Mouse (Mus musculus) thymus, postnatal 25 days (tissue): ENCODE measurements around the gene Tspyl2.
"Not testable (repeated sequence)": the region's sequence is repeated elsewhere in the genome, so short reads cannot be mapped to it uniquely, and the experiment has no call there.

Experiments used
- DNase-seq: peaks from one replicate; pipeline ENCODE4 v3.0.0; 2022

Tspyl2 gene

GRCm38 (mm10) chrX:152342358-152342901 is at the start of gene Tspyl2:
Gene Tspyl2 (minus strand): TSS chrX:152342425.
- DNase-seq: peak; percentile 90

- DNase-seq: no peak
These were observed 26.4 kb upstream of the Tspyl2 start, which contains the start of gene Gpr173 for GRCm38 (mm10) chrX:152368397-152369273. Gene Gpr173 (minus strand): TSS chrX:152368704.

- DNase-seq: no peak
These were observed 25.8 kb upstream of the Tspyl2 start for GRCm38 (mm10) chrX:152368054-152368396.

GRCm38 (mm10) chrX:152366418-152366817 is 24.2 kb upstream of the Tspyl2 start:
- DNase-seq: no peak

GRCm38 (mm10) chrX:152352553-152353153 is 10.4 kb upstream of the Tspyl2 start:
- peak; percentile 16 for DNase-seq

GRCm38 (mm10) chrX:152347041-152347440 is 4.8 kb upstream of the Tspyl2 start:
- DNase-seq: no peak

GRCm38 (mm10) chrX:152346587-152346986 is 4.4 kb upstream of the Tspyl2 start:
- DNase-seq: no peak

GRCm38 (mm10) chrX:152342903-152343302 is 678 bp upstream of the Tspyl2 start:
- DNase-seq: no peak

- DNase-seq: no peak
These were observed 729 bp downstream of the Tspyl2 start for GRCm38 (mm10) chrX:152341496-152341895.

- peak; percentile 73 for DNase-seq
These were observed 5.5 kb downstream of the Tspyl2 start for GRCm38 (mm10) chrX:152336546-152337332.

- DNase-seq: not testable (repeated sequence)
These were observed 6.1 kb downstream of the Tspyl2 start for GRCm38 (mm10) chrX:152336123-152336522.

- not testable (repeated sequence) for DNase-seq
These were observed 12.8 kb downstream of the Tspyl2 start for GRCm38 (mm10) chrX:152329400-152329799.

- no peak for DNase-seq
These were observed 14.6 kb downstream of the Tspyl2 start for GRCm38 (mm10) chrX:152327689-152328052.

GRCm38 (mm10) chrX:152326996-152327688 is 15.1 kb downstream of the Tspyl2 start, which contains the start of gene Kantr:
Gene Kantr (minus strand): TSS chrX:152327495.
- peak; percentile 66 for DNase-seq

- DNase-seq: peak; percentile 21
These were observed 18.6 kb downstream of the Tspyl2 start for GRCm38 (mm10) chrX:152323584-152323983.

GRCm38 (mm10) chrX:152322776-152323175 is 19.4 kb downstream of the Tspyl2 start:
- DNase-seq: no peak

- no peak for DNase-seq
These were observed 21.7 kb downstream of the Tspyl2 start for GRCm38 (mm10) chrX:152320535-152320934.

GRCm38 (mm10) chrX:152307942-152308341 is 34.3 kb downstream of the Tspyl2 start:
- DNase-seq: peak; percentile 27

GRCm38 (mm10) chrX:152307371-152307770 is 34.9 kb downstream of the Tspyl2 start:
- DNase-seq: no peak

GRCm38 (mm10) chrX:152306224-152306623 is 36.0 kb downstream of the Tspyl2 start:
- no peak for DNase-seq

GRCm38 (mm10) chrX:152287026-152287425 is 55.2 kb downstream of the Tspyl2 start:
- not testable (repeated sequence) for DNase-seq
